Mouse (Mus musculus) T-helper 17 cell (primary cell): ENCODE results near the gene Pm20d1.

Experiments
- in situ Hi-C, 2 experiments: fragments of 300-600 bp; cut with MboI, MseI; formaldehyde crosslinking; loops; 1 replicate in 1 of 2; 2 replicates in 1 of 2; pipeline ENCODE4 v1.15.1; 2025; ENCODE audit warnings: high pct_unique_total_duplicates in 2 of 2

Pm20d1 gene

GRCm38 (mm10) chr1:131827787-131828258 lies 30.6 kb downstream of the Pm20d1 start:
- in situ Hi-C loops = no loop called here

DNA sequence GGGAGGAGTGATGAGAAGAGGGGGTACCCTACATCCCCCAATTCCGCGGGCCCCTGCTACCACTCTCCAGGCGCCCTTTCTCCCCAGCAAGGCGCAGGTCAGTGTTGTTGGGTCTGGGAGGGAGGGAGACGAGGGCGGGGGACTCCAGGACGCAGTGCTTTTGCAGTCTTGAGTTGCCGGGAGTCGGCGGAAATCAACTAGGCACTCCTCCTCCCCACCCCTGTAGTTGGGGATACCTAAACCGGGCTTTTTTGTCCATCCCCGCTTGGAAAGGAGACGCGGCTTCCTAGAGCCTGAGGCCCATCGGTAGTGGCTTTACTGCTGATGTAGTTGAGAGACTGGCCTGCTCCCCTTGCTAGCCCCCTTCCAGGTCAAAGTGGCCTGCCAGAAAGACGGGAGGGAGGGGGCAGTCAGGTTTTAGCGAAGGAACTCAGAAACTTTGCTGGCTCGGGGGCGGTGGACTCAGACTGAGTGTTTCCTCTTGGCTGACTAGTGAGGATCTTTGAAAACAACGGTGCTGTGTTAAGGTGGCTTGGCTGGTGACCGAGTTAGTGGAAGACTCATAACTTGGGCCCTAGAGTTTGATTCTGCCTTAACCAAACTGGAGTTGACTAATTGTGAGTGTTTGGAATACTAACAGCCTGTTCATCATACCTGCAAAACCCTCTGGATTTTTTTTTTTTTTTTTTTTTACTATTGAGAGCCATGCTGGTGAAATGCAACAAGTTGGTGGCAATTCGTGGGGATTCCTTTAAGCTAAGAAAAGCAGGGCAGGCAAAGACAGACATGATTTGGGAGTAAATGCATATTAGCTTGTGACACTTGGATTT lies 31.3 kb downstream of the Pm20d1 start:
- in situ Hi-C loops = no loop called here

- in situ Hi-C loops = no loop called here
Observed at GRCm38 (mm10) chr1:131829279-131829678, 32.1 kb downstream of the Pm20d1 start.

DNA sequence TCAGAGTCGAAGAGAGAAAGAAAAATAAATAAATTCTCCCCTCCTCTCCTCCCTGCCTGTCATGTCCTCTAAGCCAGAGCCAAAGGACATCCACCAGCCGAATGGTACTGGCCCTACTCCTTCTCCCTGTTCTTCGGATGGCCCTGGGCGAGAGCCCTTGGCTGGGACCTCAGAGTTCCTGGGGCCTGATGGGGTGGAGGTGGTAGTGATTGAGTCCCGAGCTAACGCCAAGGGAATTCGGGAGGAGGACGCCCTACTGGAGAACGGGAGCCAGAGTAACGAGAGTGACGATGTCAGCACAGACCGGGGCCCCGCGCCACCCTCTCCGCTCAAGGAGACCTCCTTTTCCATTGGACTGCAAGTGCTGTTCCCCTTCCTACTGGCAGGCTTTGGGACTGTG lies 33.4 kb downstream of the Pm20d1 start:
- in situ Hi-C loops = no loop called here

- in situ Hi-C loops = no loop called here
Observed at GRCm38 (mm10) chr1:131830971-131831641, 33.9 kb downstream of the Pm20d1 start.

DNA sequence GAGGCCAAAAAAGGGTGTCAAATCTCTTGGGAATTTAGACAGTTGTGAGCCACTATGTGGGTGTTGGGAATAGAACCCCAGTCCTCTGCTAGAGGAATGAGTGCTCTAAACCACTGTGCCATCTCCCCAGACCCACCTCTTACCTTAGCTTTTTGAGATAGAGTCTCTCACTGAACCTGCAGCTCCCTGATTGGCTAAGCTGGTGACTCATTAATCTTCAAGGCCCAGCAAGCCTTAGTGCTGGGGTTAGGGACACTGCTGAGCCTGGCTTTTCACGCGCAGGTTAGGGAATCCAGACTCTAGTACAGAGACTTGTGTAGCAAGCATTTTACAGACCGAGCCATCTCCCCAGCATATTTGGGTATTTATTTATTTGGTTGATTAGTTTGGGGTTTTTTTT lies 39.9 kb downstream of the Pm20d1 start:
- in situ Hi-C loops = no loop called here

- in situ Hi-C loops = no loop called here
Observed at GRCm38 (mm10) chr1:131838542-131838941, 41.4 kb downstream of the Pm20d1 start.

GRCm38 (mm10) chr1:131839279-131839678 lies 42.1 kb downstream of the Pm20d1 start:
- in situ Hi-C loops = no loop called here

DNA sequence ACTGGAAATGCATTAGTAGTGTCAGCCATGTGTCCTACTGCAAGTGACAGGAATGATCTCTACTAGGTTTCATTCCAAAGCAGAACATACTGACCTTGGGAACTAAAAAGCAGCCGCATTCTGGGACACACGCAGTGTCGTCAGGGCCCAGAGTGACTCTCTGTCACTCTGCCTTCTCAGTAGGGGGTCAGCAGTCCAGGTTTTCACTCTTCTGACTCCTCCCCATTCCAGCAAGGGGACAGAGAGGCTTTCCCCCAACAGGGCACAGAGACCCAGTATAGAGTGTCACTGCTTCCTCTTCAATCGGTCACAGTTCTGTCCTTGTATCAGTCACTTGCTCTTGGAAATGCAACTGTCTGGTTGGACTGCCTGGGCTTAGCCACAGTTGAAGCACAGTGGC lies 45.0 kb downstream of the Pm20d1 start:
- in situ Hi-C loops = no loop called here

- in situ Hi-C loops = no loop called here
Observed at GRCm38 (mm10) chr1:131843758-131844157, 46.6 kb downstream of the Pm20d1 start.

DNA sequence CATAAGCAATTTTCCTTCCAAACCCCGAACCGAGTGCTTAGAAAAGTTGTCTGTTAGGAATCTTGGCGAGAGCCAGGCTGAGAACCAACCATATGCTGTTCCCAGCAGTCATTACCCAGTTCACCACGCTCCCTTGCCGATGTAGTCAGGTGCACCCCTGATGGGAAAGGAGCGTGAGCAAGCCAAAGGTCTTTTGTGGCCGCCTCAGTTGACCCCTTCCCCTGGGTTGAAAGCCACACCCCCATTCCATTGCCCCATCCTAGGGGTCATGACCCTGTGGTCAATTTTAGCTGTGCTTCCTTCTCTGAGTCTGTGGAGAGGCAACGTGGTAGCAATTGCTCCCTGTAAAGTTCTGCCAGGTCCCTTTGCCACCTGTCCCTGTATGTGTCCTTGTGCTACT lies 47.7 kb downstream of the Pm20d1 start:
- in situ Hi-C loops = no loop called here

DNA sequence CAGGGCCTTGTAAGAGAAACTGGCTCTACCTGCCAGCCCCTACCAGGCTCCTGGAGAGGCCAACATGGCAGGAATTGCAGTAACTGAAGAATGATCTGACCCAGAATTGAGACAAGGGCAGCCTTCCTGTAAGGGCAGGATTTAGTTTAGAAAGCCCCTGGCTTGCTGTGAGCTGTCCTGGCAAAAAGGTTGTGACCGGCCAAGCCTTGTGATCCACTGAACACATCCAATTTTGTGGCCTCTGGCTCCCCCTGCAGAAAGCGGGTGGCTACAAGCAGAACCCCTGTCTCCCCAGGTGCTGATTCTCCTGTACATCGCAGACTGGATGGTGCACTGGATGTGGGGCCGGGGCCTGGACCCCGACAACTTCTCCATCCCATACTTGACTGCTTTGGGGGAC lies 49.1 kb downstream of the Pm20d1 start:
- in situ Hi-C loops = no loop called here

DNA sequence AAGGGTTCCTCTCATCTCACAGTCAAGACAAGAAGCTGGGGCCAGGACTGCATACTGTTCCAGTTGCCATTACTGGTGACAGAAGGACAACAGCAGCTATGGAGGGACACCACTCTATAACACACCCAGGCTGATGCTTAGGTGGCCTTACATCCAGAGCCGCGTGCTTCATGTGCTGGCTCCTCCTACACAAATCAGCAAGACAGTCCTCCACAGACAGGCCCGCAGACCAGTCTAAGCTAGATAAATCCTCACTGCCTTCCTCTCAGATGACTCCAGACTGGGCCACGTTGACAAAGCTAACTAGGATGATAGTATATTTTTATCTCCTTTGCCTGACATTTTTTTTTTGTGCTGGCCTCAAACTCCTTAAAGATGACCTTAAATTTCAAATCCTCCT lies 64.6 kb downstream of the Pm20d1 start:
- in situ Hi-C loops = no loop called here

DNA sequence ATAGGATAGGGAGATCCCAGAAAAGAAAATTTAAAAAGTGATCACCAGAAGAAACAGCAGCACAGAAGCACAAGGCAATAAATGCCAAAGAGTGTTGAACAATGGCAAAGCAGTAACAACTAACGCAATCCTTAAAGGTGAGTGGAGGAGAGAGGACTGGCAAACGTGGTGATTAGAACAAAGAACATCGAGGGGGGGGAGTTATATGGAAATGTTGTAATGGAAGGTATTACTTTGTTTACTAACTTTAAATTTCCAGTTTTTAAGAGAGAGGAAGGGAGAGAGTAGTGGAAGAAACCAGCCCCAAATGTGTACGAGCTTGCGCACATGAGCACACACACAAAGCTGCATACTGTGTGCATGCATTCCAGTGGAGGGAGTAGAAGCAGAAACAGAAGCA lies 68.4 kb downstream of the Pm20d1 start:
- in situ Hi-C loops = no loop called here

GRCm38 (mm10) chr1:131866304-131866999 lies 69.3 kb downstream of the Pm20d1 start:
- in situ Hi-C loops = no loop called here

DNA sequence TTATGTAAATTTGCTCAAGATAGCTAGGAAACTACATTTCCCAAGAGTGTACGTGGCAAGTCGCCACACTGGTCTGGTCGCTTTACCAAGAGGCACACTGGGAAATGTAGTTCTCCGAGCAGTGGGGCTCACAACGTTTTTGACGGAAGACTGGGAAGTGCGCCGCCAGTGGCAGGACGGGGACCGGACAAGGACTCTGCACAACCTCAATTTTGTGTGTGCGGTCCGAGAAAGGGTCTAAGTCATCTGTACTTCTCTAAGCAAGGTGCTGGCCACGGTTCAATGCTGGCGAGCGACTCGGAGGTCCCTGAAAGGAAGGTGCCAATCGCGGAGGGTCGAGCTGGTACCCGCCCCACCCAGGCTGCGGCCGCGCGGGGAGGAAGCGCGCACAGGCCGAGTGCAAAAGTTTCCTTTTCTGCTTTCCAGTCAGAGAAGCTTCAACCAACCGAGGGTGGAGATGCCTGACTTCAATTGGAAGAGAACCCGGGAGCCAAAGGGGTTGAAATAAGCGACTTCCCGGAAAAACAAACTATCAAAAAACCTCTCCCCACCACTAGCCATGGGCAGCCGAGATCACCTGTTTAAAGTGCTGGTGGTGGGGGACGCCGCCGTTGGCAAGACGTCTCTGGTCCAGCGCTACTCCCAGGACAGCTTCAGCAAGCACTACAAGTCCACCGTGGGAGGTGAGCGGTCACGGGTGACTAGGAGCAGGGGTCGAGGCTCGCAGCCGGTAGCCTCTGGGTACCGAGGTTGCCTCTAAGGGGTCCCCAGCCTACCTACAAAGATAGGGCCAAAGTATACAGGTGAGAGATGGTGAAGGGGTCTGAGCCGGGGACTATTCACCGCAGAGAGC lies 70.1 kb downstream of the Pm20d1 start, which contains the start of gene Rab29:
Gene Rab29, plus strand, starts transcription at position 132 of the 853 bp plus-strand sequence.
- in situ Hi-C loops = no loop called here

DNA sequence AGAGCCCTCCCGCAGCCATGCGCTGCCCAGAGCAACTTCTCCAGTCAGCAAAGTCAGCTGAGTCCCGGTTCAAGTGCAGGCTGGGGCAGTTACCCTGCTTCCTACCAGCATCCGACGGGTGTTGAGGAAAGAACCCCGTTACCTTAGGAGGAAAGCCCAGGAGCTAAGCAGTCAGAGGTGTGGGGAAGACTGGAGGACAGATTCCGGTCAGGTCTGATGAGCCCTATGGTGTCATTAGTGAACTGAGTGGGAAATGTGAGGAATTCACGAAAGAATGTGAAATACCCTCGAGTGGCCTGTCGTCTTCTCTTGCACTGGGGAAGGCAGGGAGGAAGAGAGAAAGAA lies 70.7 kb downstream of the Pm20d1 start:
- in situ Hi-C loops = no loop called here

- in situ Hi-C loops = no loop called here
Observed at GRCm38 (mm10) chr1:131869561-131869960, 72.4 kb downstream of the Pm20d1 start.
